Mouse (Mus musculus) T-helper 1 cell (primary cell): Measurements from ENCODE around the gene Mob1b.
"Not testable (repeated sequence)": the region's sequence is repeated elsewhere in the genome, so short reads cannot be mapped to it uniquely, and the experiment has no call there.

Experiments used
- in situ Hi-C: fragments of 300-600 bp; cut with MboI, MseI; formaldehyde crosslinking; loops from one replicate; pipeline ENCODE4 v1.15.1; 2025; ENCODE audit warnings: high pct_unique_total_duplicates

Gene Mob1b

GRCm38 (mm10) chr5:88699251-88699913, 21.3 kb upstream of the Mob1b start:
- in situ Hi-C loops = no loop called here

GRCm38 (mm10) chr5:88702041-88702440, 18.6 kb upstream of the Mob1b start:
- in situ Hi-C loops = no loop called here

- in situ Hi-C loops = no loop called here
Measured at GRCm38 (mm10) chr5:88703551-88703950, 17.1 kb upstream of the Mob1b start.

- in situ Hi-C loops = no loop called here
Measured at GRCm38 (mm10) chr5:88711128-88711527, 9.5 kb upstream of the Mob1b start.

GRCm38 (mm10) chr5:88711618-88712224, 8.9 kb upstream of the Mob1b start:
- in situ Hi-C loops = no loop called here

GRCm38 (mm10) chr5:88712328-88712727, 8.3 kb upstream of the Mob1b start:
- in situ Hi-C loops = no loop called here

- in situ Hi-C loops = loop anchor here (5.0 kb wide), 1 partner anchor 45 kb away; the partner anchor contains the start of gene Dck
Measured at GRCm38 (mm10) chr5:88716983-88717382, 3.7 kb upstream of the Mob1b start.

GRCm38 (mm10) chr5:88721003-88721475, 384 bp downstream of the Mob1b start:
- in situ Hi-C loops = no loop called here

- in situ Hi-C loops = no loop called here
Measured at GRCm38 (mm10) chr5:88721565-88722212, 1.0 kb downstream of the Mob1b start.

GRCm38 (mm10) chr5:88722213-88722600, 1.6 kb downstream of the Mob1b start:
- in situ Hi-C loops = no loop called here

- in situ Hi-C loops = no loop called here
Measured at GRCm38 (mm10) chr5:88724030-88724429, 3.4 kb downstream of the Mob1b start.

- in situ Hi-C loops = no loop called here
Measured at GRCm38 (mm10) chr5:88727593-88728144, 7.0 kb downstream of the Mob1b start.

GRCm38 (mm10) chr5:88734786-88735185, 14.1 kb downstream of the Mob1b start:
- in situ Hi-C loops = no loop called here

GRCm38 (mm10) chr5:88741065-88741464, 20.4 kb downstream of the Mob1b start:
- in situ Hi-C loops = not testable (repeated sequence)

GRCm38 (mm10) chr5:88747774-88748173, 27.1 kb downstream of the Mob1b start:
- in situ Hi-C loops = no loop called here

- in situ Hi-C loops = loop anchor here (25.0 kb wide), 1 partner anchor 1941 kb away; the partner anchor contains the start of gene Ythdc1
Measured at GRCm38 (mm10) chr5:88753199-88753598, 32.5 kb downstream of the Mob1b start.

- in situ Hi-C loops = loop anchor here (5.0 to 25.0 kb wide), 2 partner anchors 45 to 1950 kb away; partner anchors contain the start of gene Ythdc1
Measured at GRCm38 (mm10) chr5:88762611-88763010, 42.0 kb downstream of the Mob1b start.

- in situ Hi-C loops = loop anchor here (5.0 to 25.0 kb wide), 2 partner anchors 47 to 1952 kb away; partner anchors contain the start of gene Ythdc1
Measured at GRCm38 (mm10) chr5:88764430-88764986, 43.9 kb downstream of the Mob1b start.

GRCm38 (mm10) chr5:88764987-88765481, 44.4 kb downstream of the Mob1b start, which contains the start of gene Dck:
Gene Dck, plus strand, starts transcription at chr5:88764996.
- in situ Hi-C loops = loop anchor here (5.0 to 25.0 kb wide), 2 partner anchors 48 to 1953 kb away; partner anchors contain the start of gene Ythdc1

GRCm38 (mm10) chr5:88765587-88765986, 44.9 kb downstream of the Mob1b start:
- in situ Hi-C loops = loop anchor here (25.0 kb wide), 1 partner anchor 1953 kb away; the partner anchor contains the start of gene Ythdc1

- in situ Hi-C loops = loop anchor here (25.0 kb wide), 1 partner anchor 1954 kb away; the partner anchor contains the start of gene Ythdc1
Measured at GRCm38 (mm10) chr5:88766121-88766520, 45.5 kb downstream of the Mob1b start.
